Mouse (Mus musculus) heart, adult 11 months (tissue): ENCODE results near the gene Syngap1.
"Not testable (repeated sequence)": the region's sequence is repeated elsewhere in the genome, so short reads cannot be mapped to it uniquely, and the experiment has no call there.

Source experiments
- DNase-seq: peaks from one replicate; pipeline ENCODE4 v3.0.0; 2022

The Syngap1 gene

GRCm38 (mm10) chr17:26956895-26957294 lies 15.8 kb downstream of the Syngap1 start:
- peak; percentile 94 for DNase-seq

GRCm38 (mm10) chr17:26957872-26958271 lies 16.8 kb downstream of the Syngap1 start:
- peak; percentile 88 for DNase-seq

GRCm38 (mm10) chr17:26958880-26959279 lies 17.8 kb downstream of the Syngap1 start:
- peak; percentile 88 for DNase-seq

GRCm38 (mm10) chr17:26959815-26960214 lies 18.8 kb downstream of the Syngap1 start:
- no peak for DNase-seq

- peak; percentile 89 for DNase-seq
Measured at GRCm38 (mm10) chr17:26961572-26962240, 20.7 kb downstream of the Syngap1 start.

GRCm38 (mm10) chr17:26966993-26967392 lies 25.9 kb downstream of the Syngap1 start:
- DNase-seq = no peak

GRCm38 (mm10) chr17:26967477-26967876 lies 26.4 kb downstream of the Syngap1 start:
- DNase-seq = no peak

- DNase-seq = no peak
Measured at GRCm38 (mm10) chr17:26968200-26968611, 27.2 kb downstream of the Syngap1 start.

- DNase-seq = no peak
Measured at GRCm38 (mm10) chr17:26969257-26969656, 28.2 kb downstream of the Syngap1 start.

- DNase-seq = no peak
Measured at GRCm38 (mm10) chr17:26970221-26970620, 29.2 kb downstream of the Syngap1 start.

GRCm38 (mm10) chr17:26971247-26971905 lies 30.3 kb downstream of the Syngap1 start:
- DNase-seq = no peak

GRCm38 (mm10) chr17:26972107-26972506 lies 31.1 kb downstream of the Syngap1 start:
- DNase-seq = no peak

- peak; percentile 100 for DNase-seq
Measured at GRCm38 (mm10) chr17:26972703-26973574, 31.9 kb downstream of the Syngap1 start, which contains the start of gene Zbtb9. TSS of gene Zbtb9 (plus strand) at chr17:26973167.

- DNase-seq = no peak
Measured at GRCm38 (mm10) chr17:26974547-26974946, 33.5 kb downstream of the Syngap1 start.

GRCm38 (mm10) chr17:26975415-26975814 lies 34.4 kb downstream of the Syngap1 start:
- DNase-seq = no peak

- not testable (repeated sequence) for DNase-seq
Measured at GRCm38 (mm10) chr17:26977354-26977753, 36.3 kb downstream of the Syngap1 start.

GRCm38 (mm10) chr17:26979426-26979825 lies 38.4 kb downstream of the Syngap1 start:
- no peak for DNase-seq

GRCm38 (mm10) chr17:26981050-26981449 lies 40.0 kb downstream of the Syngap1 start:
- DNase-seq = no peak

- DNase-seq = no peak
Measured at GRCm38 (mm10) chr17:26983382-26983781, 42.3 kb downstream of the Syngap1 start.

GRCm38 (mm10) chr17:26985503-26986179 lies 44.6 kb downstream of the Syngap1 start:
- DNase-seq = no peak

GRCm38 (mm10) chr17:26990521-26990920 lies 49.5 kb downstream of the Syngap1 start:
- DNase-seq = no peak

- peak; percentile 98 for DNase-seq
Measured at GRCm38 (mm10) chr17:26994410-26994809, 53.4 kb downstream of the Syngap1 start.

- peak; percentile 92 for DNase-seq
Measured at GRCm38 (mm10) chr17:26995006-26995405, 54.0 kb downstream of the Syngap1 start.
